Mouse (Mus musculus): ENCODE results near the gene Tnrc18. TPM values are rescaled to one million over a fixed set of nuclear protein-coding genes. Genes with fewer than 3 reads are reported as not detected.

Gene Tnrc18
- polyA plus RNA-seq, 1 experiment, result 57.5 TPM

DNA sequence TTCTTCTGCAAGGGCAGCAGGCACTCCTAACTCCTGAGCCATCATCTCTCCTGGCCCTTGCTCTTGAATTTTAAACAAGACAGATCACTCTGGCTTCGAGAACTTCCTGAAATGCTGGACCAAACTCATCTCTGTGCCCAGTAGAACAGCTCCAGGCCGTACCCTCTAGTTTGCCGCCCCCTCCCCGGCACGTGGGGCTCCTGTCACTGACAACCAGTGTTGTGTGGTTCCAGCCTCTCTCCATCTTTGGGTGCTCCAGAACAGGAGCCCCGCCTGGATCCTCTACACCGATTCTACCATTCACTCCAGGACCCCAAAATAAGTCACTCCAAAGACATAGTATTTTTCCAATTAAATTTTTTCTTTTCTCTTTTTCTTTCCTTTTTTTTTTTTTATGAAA lies 93.2 kb downstream of the Tnrc18 start:
- Histone ChIP-seq H3K4me3 (replicated peaks; ENCODE audit: control insufficient read depth, low read depth, low read length) (no peak overlapping the region), H3K4me1 (ENCODE audit: control insufficient read depth, insufficient read depth, low read length) (no peaks in the 10 kb centered on the region), H3K27ac (ENCODE audit: control insufficient read depth, insufficient read depth, low read depth, low read length, poor library complexity) (no peak overlapping the region)
- no peak for TF ChIP-seq POLR2A (IDR thresholded peaks at IDR 0.05; ENCODE audit: borderline replicate concordance, control insufficient read depth, low read depth, low read length)
- no peak for TF ChIP-seq CTCF (IDR thresholded peaks at IDR 0.05; ENCODE audit: control insufficient read depth, insufficient read depth, low read length)
- 84% methylated on average over 7 of the region's 7 CpGs for WGBS

- H3K4me3 ChIP-seq (replicated peaks; ENCODE audit: control insufficient read depth, low read depth, low read length), result no peak overlapping the region
- H3K27ac ChIP-seq (ENCODE audit: control insufficient read depth, insufficient read depth, low read depth, low read length, poor library complexity), result no peak overlapping the region
- no peaks in the 10 kb centered on the region for H3K4me1 ChIP-seq (ENCODE audit: control insufficient read depth, insufficient read depth, low read length)
- 12% methylated on average over 7 of the region's 7 CpGs for WGBS
- TF ChIP-seq POLR2A (IDR thresholded peaks at IDR 0.05; ENCODE audit: borderline replicate concordance, control insufficient read depth, low read depth, low read length) (no peak), CTCF (IDR thresholded peaks at IDR 0.05; ENCODE audit: control insufficient read depth, insufficient read depth, low read length) (peak; percentile 87)
These were observed 93.8 kb downstream of the Tnrc18 start for GRCm38 (mm10) chr5:142723520-142724133.

GRCm38 (mm10) chr5:142719897-142720296 lies 97.6 kb downstream of the Tnrc18 start:
- Histone ChIP-seq H3K4me3 (replicated peaks; ENCODE audit: control insufficient read depth, low read depth, low read length) (no peak overlapping the region), H3K4me1 (ENCODE audit: control insufficient read depth, insufficient read depth, low read length) (no peaks in the 10 kb centered on the region), H3K27ac (ENCODE audit: control insufficient read depth, insufficient read depth, low read depth, low read length, poor library complexity) (no peak overlapping the region)
- 78% methylated on average over 13 of the region's 13 CpGs for WGBS
- TF ChIP-seq CTCF (IDR thresholded peaks at IDR 0.05; ENCODE audit: control insufficient read depth, insufficient read depth, low read length) (no peak), POLR2A (IDR thresholded peaks at IDR 0.05; ENCODE audit: borderline replicate concordance, control insufficient read depth, low read depth, low read length) (no peak)

DNA sequence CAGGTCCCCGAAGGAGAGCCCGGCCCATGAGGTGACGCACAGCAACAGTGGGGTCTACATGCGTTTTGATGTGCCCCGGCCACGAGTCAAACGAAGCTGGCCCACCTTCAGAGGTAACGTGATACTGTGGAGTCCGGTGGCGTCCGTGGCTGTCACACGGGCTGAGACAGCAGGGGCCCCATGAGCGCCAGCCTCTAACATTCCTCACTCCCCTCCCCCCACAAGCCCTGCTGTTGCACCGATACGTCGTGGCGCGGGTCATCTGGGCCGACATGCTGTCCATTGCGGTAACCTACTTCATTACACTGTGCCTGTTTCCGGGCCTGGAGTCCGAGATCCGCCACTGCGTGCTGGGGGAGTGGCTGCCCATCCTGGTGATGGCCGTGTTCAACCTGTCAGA lies 99.0 kb downstream of the Tnrc18 start:
- 68% methylated on average over 25 of the region's 25 CpGs for WGBS
- no peak overlapping the region for H3K27ac ChIP-seq (ENCODE audit: control insufficient read depth, insufficient read depth, low read depth, low read length, poor library complexity)
- TF ChIP-seq POLR2A (IDR thresholded peaks at IDR 0.05; ENCODE audit: borderline replicate concordance, control insufficient read depth, low read depth, low read length) (no peak), CTCF (IDR thresholded peaks at IDR 0.05; ENCODE audit: control insufficient read depth, insufficient read depth, low read length) (no peak)
- H3K4me3 ChIP-seq (replicated peaks; ENCODE audit: control insufficient read depth, low read depth, low read length), result no peak overlapping the region
- no peaks in the 10 kb centered on the region for H3K4me1 ChIP-seq (ENCODE audit: control insufficient read depth, insufficient read depth, low read length)

DNA sequence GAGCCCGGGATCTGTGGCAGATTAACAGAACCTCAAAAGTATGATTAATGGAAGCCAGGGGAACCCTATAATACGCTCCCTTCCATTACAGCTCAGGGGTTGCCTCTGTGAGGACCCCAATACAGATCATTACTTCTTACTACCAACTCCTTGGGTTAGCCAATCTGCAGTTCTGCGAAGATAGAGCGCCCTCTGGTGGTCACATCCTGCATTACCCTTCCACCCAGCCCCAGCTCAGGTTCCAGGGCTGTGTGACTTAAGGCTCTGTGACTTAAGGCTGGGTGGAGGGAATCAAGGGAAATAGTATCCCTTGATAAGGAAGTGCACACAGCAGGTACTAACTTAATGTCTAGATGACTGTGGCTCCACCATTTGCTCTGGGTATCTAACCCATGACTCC lies 99.4 kb downstream of the Tnrc18 start:
- Histone ChIP-seq H3K27ac (ENCODE audit: control insufficient read depth, insufficient read depth, low read depth, low read length, poor library complexity) (no peak overlapping the region), H3K4me3 (replicated peaks; ENCODE audit: control insufficient read depth, low read depth, low read length) (no peak overlapping the region), H3K4me1 (ENCODE audit: control insufficient read depth, insufficient read depth, low read length) (no peaks in the 10 kb centered on the region)
- TF ChIP-seq CTCF (IDR thresholded peaks at IDR 0.05; ENCODE audit: control insufficient read depth, insufficient read depth, low read length) (peak; percentile 91), POLR2A (IDR thresholded peaks at IDR 0.05; ENCODE audit: borderline replicate concordance, control insufficient read depth, low read depth, low read length) (no peak)
- 15% methylated on average over 4 of the region's 4 CpGs for WGBS

- Histone ChIP-seq H3K4me1 (ENCODE audit: control insufficient read depth, insufficient read depth, low read length) (no peaks in the 10 kb centered on the region), H3K4me3 (replicated peaks; ENCODE audit: control insufficient read depth, low read depth, low read length) (no peak overlapping the region), H3K27ac (ENCODE audit: control insufficient read depth, insufficient read depth, low read depth, low read length, poor library complexity) (no peak overlapping the region)
- whole genome bisulfite sequencing, result 68% methylated on average over 6 of the region's 6 CpGs
- TF ChIP-seq CTCF (IDR thresholded peaks at IDR 0.05; ENCODE audit: control insufficient read depth, insufficient read depth, low read length) (no peak), POLR2A (IDR thresholded peaks at IDR 0.05; ENCODE audit: borderline replicate concordance, control insufficient read depth, low read depth, low read length) (no peak)
These were observed 101.4 kb downstream of the Tnrc18 start for GRCm38 (mm10) chr5:142716056-142716455.

DNA sequence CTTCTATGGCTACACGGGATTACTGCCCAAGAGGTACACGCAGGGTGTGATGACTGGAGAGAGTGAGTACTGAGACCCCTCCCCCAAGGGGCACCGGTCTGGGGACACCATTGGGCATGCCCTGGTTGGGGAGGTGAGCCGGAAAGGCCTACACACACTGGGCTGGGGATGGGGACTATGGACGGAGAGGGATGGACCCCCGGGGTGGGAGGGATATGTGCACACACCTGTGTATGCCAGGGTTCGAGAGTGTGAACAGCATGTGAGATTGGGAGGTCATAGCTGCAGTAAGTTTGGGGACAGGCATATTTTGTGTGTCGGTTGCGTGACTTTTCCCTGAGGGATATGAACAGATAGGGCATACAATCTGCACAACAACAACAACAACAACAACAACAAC lies 102.4 kb downstream of the Tnrc18 start:
- 79% methylated on average over 9 of the region's 9 CpGs for WGBS
- H3K4me3 ChIP-seq (replicated peaks; ENCODE audit: control insufficient read depth, low read depth, low read length), result no peak overlapping the region

GRCm38 (mm10) chr5:142713966-142714365 lies 103.5 kb downstream of the Tnrc18 start:
- Histone ChIP-seq H3K4me1 (ENCODE audit: control insufficient read depth, insufficient read depth, low read length) (no peaks in the 10 kb centered on the region), H3K4me3 (replicated peaks; ENCODE audit: control insufficient read depth, low read depth, low read length) (no peak overlapping the region), H3K27ac (ENCODE audit: control insufficient read depth, insufficient read depth, low read depth, low read length, poor library complexity) (no peak overlapping the region)
- WGBS, result 72% methylated on average over 10 of the region's 10 CpGs
- TF ChIP-seq POLR2A (IDR thresholded peaks at IDR 0.05; ENCODE audit: borderline replicate concordance, control insufficient read depth, low read depth, low read length), result no peak
- no peak for TF ChIP-seq CTCF (IDR thresholded peaks at IDR 0.05; ENCODE audit: control insufficient read depth, insufficient read depth, low read length)

More for the DNA sequence above, 102.4 kb downstream of the Tnrc18 start:
- Histone ChIP-seq H3K4me1 (ENCODE audit: control insufficient read depth, insufficient read depth, low read length) (no peaks in the 10 kb centered on the region), H3K27ac (ENCODE audit: control insufficient read depth, insufficient read depth, low read depth, low read length, poor library complexity) (no peak overlapping the region)
- no peak for TF ChIP-seq CTCF (IDR thresholded peaks at IDR 0.05; ENCODE audit: control insufficient read depth, insufficient read depth, low read length)
- no peak for TF ChIP-seq POLR2A (IDR thresholded peaks at IDR 0.05; ENCODE audit: borderline replicate concordance, control insufficient read depth, low read depth, low read length)

- H3K4me3 ChIP-seq (replicated peaks; ENCODE audit: control insufficient read depth, low read depth, low read length), result no peak overlapping the region
- no peak overlapping the region for H3K27ac ChIP-seq (ENCODE audit: control insufficient read depth, insufficient read depth, low read depth, low read length, poor library complexity)
- H3K4me1 ChIP-seq (ENCODE audit: control insufficient read depth, insufficient read depth, low read length), result no peaks in the 10 kb centered on the region
- TF ChIP-seq CTCF (IDR thresholded peaks at IDR 0.05; ENCODE audit: control insufficient read depth, insufficient read depth, low read length), result 0 out of 2 replicates have a peak, but pooled peaks have one; percentile 9
- no peak for TF ChIP-seq POLR2A (IDR thresholded peaks at IDR 0.05; ENCODE audit: borderline replicate concordance, control insufficient read depth, low read depth, low read length)
- WGBS, result 82% methylated on average over 5 of the region's 5 CpGs
These were observed 105.1 kb downstream of the Tnrc18 start for GRCm38 (mm10) chr5:142712373-142712772.

Data from bone marrow, adult 2 months (tissue).